Mouse (Mus musculus): Measurements from ENCODE around the gene Usp29. TPM values are rescaled to one million over a fixed set of nuclear protein-coding genes. Genes with fewer than 3 reads are reported as not detected.

The Usp29 gene
- total and polyA plus RNA-seq, 2 experiments from 2014 or later, result 2.2 to 3.2 TPM

DNA sequence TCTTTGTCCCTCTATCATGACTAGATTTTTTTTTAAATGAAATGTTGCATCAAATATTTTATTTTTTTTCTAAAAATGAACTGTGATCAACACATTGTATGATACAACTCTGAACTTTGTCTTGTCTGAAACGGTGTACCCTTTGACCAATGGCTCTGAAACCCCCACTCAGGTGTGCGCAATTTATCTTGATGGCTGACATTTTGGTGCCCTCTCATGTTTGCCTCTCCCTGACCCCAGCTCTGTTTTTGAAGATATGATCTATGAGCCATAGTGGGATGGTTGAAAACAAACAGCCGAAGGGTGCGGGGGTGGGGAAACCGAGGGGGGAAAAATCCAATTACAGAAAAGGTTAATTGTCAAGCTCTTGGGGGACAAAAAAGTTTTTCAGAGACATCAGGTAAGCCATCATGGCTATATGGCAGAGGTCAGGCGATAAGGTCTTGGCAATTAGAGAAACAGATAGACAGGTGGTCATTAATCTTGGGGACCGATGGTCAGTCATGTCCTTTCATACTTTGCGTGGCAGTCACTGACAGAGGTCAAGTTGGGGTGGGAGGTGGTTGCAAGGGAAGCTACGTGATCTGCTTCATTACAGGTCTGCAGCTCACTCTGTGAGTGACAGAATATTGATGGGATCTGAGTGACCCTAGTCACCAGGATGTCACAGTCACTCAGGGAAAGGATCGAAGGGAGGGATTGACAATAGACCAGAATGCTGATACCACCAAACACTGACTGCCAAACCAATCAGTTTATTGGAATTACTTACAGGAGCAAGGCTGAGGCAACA, 125.4 kb downstream of the Usp29 start:
- H3K4me2 ChIP-seq (ENCODE audit: low read depth, low read length), result no peak overlapping the region
- TF ChIP-seq CTCF (IDR thresholded peaks at IDR 0.05; ENCODE audit: low read depth), result no peak
- TF ChIP-seq EP300 (IDR thresholded peaks at IDR 0.05; ENCODE audit: low read depth), result no peak
- H3K36me3 ChIP-seq (replicated peaks; ENCODE audit: control insufficient read depth, insufficient read depth, low read length), result no peaks in the 10 kb centered on the region
- no peak for ATAC-seq (ENCODE audit: insufficient read depth, low read depth)
- no peaks in the 10 kb centered on the region for H3K4me1 ChIP-seq (ENCODE audit: control insufficient read depth, insufficient read depth)
- H3K9me3 ChIP-seq (replicated peaks; ENCODE audit: control insufficient read depth, low read length), result no peaks in the 10 kb centered on the region
- no peak for DNase-seq (ENCODE audit: low spot score)
- H3K27me3 ChIP-seq (ENCODE audit: control insufficient read depth, insufficient read depth, low read length), result no peaks in the 10 kb centered on the region
- no peak overlapping the region for H3K4me3 ChIP-seq (ENCODE audit: low read depth, low read length)
- 81% methylated on average over 10 of the region's 10 CpGs for WGBS
- no peak overlapping the region for H3K27ac ChIP-seq (ENCODE audit: low read depth)
- H3K9ac ChIP-seq (replicated peaks; ENCODE audit: low read depth, low read length), result no peak overlapping the region

DNA sequence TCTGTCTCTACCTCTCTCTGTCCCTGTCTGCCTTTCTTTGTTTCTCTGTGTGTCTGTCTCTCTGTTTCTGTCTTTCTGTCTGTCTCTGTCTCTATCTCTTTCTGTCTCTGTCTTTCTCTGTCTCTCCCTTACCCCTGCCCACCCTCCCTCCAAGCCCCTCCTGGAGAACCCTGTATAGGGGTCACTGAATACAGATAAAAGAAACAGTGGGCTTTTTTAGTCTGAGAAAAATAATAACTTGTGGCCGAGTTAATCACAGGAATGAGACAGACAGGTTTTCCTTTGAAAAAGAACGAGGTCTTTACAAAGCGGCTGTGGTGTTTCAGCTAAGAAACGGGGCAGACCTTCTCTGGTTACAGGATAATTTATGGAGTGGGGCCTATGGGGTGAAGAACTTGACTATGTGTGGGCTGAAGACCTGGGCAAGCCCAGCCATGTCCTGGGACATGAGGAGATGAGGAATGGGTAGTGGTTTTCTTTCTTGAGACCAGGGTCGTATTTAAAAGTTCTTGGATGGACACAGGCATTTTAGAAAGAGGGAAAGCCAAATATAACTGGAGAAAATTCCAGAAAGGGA, 128.4 kb downstream of the Usp29 start:
- H3K27me3 ChIP-seq (ENCODE audit: control insufficient read depth, insufficient read depth, low read length), result no peaks in the 10 kb centered on the region
- no peak for TF ChIP-seq EP300 (IDR thresholded peaks at IDR 0.05; ENCODE audit: low read depth)
- no peak for TF ChIP-seq CTCF (IDR thresholded peaks at IDR 0.05; ENCODE audit: low read depth)
- ATAC-seq (ENCODE audit: insufficient read depth, low read depth) (no peak), DNase-seq (ENCODE audit: low spot score) (no peak)
- H3K36me3 ChIP-seq (replicated peaks; ENCODE audit: control insufficient read depth, insufficient read depth, low read length), result no peaks in the 10 kb centered on the region
- no peaks in the 10 kb centered on the region for H3K4me1 ChIP-seq (ENCODE audit: control insufficient read depth, insufficient read depth)
- WGBS, result 51% methylated on average over 5 of the region's 5 CpGs
- H3K27ac ChIP-seq (ENCODE audit: low read depth), result no peak overlapping the region
- no peak overlapping the region for H3K4me3 ChIP-seq (ENCODE audit: low read depth, low read length)
- H3K4me2 ChIP-seq (ENCODE audit: low read depth, low read length), result no peak overlapping the region
- H3K9me3 ChIP-seq (replicated peaks; ENCODE audit: control insufficient read depth, low read length), result no peaks in the 10 kb centered on the region
- H3K9ac ChIP-seq (replicated peaks; ENCODE audit: low read depth, low read length), result no peak overlapping the region

DNA sequence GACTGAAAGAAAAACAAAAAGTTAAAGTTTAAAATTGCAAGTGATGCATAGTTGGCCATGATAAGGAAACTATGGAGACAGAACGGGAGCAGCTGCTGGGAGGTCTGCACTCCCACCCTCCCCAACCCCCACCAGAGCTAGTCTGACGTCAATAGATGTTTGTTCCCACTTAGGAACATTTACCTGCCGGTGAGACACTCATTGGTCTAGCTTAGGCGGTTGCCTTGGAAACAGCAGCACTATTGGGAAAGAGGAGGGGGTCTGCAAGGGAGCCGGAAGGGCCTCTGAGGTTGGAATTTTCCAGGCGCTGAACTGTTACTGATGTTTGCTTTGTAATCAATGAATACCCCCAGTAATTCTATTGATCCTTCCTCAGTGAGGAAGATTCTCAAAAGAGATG, 130.3 kb downstream of the Usp29 start:
- no peaks in the 10 kb centered on the region for H3K27me3 ChIP-seq (ENCODE audit: control insufficient read depth, insufficient read depth, low read length)
- no peak overlapping the region for H3K9ac ChIP-seq (replicated peaks; ENCODE audit: low read depth, low read length)
- 27% methylated on average over 6 of the region's 6 CpGs for WGBS
- DNase-seq (ENCODE audit: low spot score) (no peak), ATAC-seq (ENCODE audit: insufficient read depth, low read depth) (no peak)
- no peaks in the 10 kb centered on the region for H3K4me1 ChIP-seq (ENCODE audit: control insufficient read depth, insufficient read depth)
- H3K9me3 ChIP-seq (replicated peaks; ENCODE audit: control insufficient read depth, low read length), result no peaks in the 10 kb centered on the region
- TF ChIP-seq CTCF (IDR thresholded peaks at IDR 0.05; ENCODE audit: low read depth) (no peak), EP300 (IDR thresholded peaks at IDR 0.05; ENCODE audit: low read depth) (no peak)
- H3K4me2 ChIP-seq (ENCODE audit: low read depth, low read length), result no peak overlapping the region
- H3K4me3 ChIP-seq (ENCODE audit: low read depth, low read length), result no peak overlapping the region
- no peaks in the 10 kb centered on the region for H3K36me3 ChIP-seq (replicated peaks; ENCODE audit: control insufficient read depth, insufficient read depth, low read length)
- no peak overlapping the region for H3K27ac ChIP-seq (ENCODE audit: low read depth)

DNA sequence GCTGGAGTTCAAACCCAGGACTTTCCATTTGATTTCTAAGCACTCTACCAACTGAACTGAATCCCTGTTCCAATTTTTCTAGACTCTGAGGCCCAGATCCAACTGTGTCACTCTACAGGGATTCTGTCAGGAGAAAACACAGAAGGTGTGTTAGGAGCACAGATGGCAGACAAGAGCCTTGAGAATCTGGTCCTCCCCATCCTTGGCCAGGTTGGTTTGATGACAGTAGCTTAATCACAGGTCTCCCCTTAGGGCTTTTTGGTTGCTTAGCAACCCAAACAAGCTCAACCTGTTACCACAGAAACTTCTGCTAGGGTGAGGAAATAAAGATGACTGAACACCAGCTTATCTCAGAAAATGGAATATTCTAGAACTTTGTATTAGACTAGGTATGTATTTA, 136.0 kb downstream of the Usp29 start:
- no peak overlapping the region for H3K4me3 ChIP-seq (ENCODE audit: low read depth, low read length)
- H3K27ac ChIP-seq (ENCODE audit: low read depth), result no peak overlapping the region
- H3K9me3 ChIP-seq (replicated peaks; ENCODE audit: control insufficient read depth, low read length), result no peaks in the 10 kb centered on the region
- no peak for ATAC-seq (ENCODE audit: insufficient read depth, low read depth)
- H3K4me2 ChIP-seq (ENCODE audit: low read depth, low read length), result no peak overlapping the region
- no peaks in the 10 kb centered on the region for H3K36me3 ChIP-seq (replicated peaks; ENCODE audit: control insufficient read depth, insufficient read depth, low read length)
- H3K4me1 ChIP-seq (ENCODE audit: control insufficient read depth, insufficient read depth), result no peaks in the 10 kb centered on the region
- DNase-seq (ENCODE audit: low spot score), result no peak
- TF ChIP-seq EP300 (IDR thresholded peaks at IDR 0.05; ENCODE audit: low read depth), result no peak
- TF ChIP-seq CTCF (IDR thresholded peaks at IDR 0.05; ENCODE audit: low read depth), result no peak
- no peaks in the 10 kb centered on the region for H3K27me3 ChIP-seq (ENCODE audit: control insufficient read depth, insufficient read depth, low read length)
- no peak overlapping the region for H3K9ac ChIP-seq (replicated peaks; ENCODE audit: low read depth, low read length)

DNA sequence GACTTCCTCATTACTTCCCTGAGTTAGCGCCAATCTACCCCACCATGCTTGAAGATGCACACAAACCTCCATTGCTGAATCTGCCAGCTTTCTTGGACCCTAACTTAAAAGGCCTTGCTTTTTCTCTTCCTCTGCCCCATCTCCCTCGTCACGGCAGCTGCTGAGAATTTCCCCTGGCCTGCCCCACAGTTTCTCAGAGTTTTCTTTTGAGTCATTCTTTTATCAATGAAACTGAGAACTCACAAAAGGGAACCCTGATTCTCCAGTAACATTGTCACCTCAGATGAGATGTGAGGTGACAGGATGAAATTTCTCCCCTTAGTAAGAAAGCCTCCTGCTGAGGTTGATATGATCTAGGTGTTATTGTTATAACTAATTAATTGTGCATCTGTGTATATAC, 138.5 kb downstream of the Usp29 start:
- Histone ChIP-seq H3K27me3 (ENCODE audit: control insufficient read depth, insufficient read depth, low read length) (no peaks in the 10 kb centered on the region), H3K9me3 (replicated peaks; ENCODE audit: control insufficient read depth, low read length) (no peaks in the 10 kb centered on the region), H3K4me1 (ENCODE audit: control insufficient read depth, insufficient read depth) (no peaks in the 10 kb centered on the region), H3K4me3 (ENCODE audit: low read depth, low read length) (no peak overlapping the region), H3K27ac (ENCODE audit: low read depth) (no peak overlapping the region), H3K36me3 (replicated peaks; ENCODE audit: control insufficient read depth, insufficient read depth, low read length) (no peaks in the 10 kb centered on the region), H3K9ac (replicated peaks; ENCODE audit: low read depth, low read length) (no peak overlapping the region), H3K4me2 (ENCODE audit: low read depth, low read length) (no peak overlapping the region)
- DNase-seq (ENCODE audit: low spot score), result no peak
- ATAC-seq (ENCODE audit: insufficient read depth, low read depth), result no peak
- TF ChIP-seq EP300 (IDR thresholded peaks at IDR 0.05; ENCODE audit: low read depth), result no peak
- 76% methylated on average over 3 of the region's 3 CpGs for WGBS

DNA sequence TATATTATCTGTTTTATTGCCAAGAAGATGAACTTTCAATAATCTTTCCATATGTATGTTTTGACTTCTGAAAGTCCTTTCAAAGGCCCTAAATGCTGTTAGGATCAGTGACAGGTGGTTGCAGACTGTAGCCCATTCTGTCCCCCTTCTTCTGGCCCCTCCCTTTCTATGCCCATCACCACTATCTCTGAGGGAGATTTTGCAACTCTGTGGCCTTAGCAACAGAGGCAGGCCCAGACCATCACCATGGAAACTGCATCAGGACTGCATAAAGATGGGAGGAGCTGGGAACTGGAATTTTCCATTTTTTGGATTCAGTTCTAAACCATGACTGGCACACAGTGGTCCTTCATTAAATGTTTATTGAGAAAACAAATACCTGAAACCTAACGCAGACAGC, 139.2 kb downstream of the Usp29 start:
- H3K4me1 ChIP-seq (ENCODE audit: control insufficient read depth, insufficient read depth), result no peaks in the 10 kb centered on the region
- no peak overlapping the region for H3K27ac ChIP-seq (ENCODE audit: low read depth)
- DNase-seq (ENCODE audit: low spot score) (no peak), ATAC-seq (ENCODE audit: insufficient read depth, low read depth) (no peak)
- H3K36me3 ChIP-seq (replicated peaks; ENCODE audit: control insufficient read depth, insufficient read depth, low read length), result no peaks in the 10 kb centered on the region
- 76% methylated on average over 1 of the region's 1 CpGs for WGBS
- no peak overlapping the region for H3K9ac ChIP-seq (replicated peaks; ENCODE audit: low read depth, low read length)
- TF ChIP-seq CTCF (IDR thresholded peaks at IDR 0.05; ENCODE audit: low read depth), result no peak
- no peak overlapping the region for H3K4me2 ChIP-seq (ENCODE audit: low read depth, low read length)
- no peaks in the 10 kb centered on the region for H3K9me3 ChIP-seq (replicated peaks; ENCODE audit: control insufficient read depth, low read length)
- H3K4me3 ChIP-seq (ENCODE audit: low read depth, low read length), result no peak overlapping the region
- no peaks in the 10 kb centered on the region for H3K27me3 ChIP-seq (ENCODE audit: control insufficient read depth, insufficient read depth, low read length)
